Mouse (Mus musculus) layer of hippocampus, adult 9-10 months (tissue): ENCODE results near the gene Pigp.

Experiments
- DNase-seq: peaks from one replicate; pipeline ENCODE4 v3.0.0; 2022; ENCODE audit warnings: low spot score

Gene Pigp

DNA sequence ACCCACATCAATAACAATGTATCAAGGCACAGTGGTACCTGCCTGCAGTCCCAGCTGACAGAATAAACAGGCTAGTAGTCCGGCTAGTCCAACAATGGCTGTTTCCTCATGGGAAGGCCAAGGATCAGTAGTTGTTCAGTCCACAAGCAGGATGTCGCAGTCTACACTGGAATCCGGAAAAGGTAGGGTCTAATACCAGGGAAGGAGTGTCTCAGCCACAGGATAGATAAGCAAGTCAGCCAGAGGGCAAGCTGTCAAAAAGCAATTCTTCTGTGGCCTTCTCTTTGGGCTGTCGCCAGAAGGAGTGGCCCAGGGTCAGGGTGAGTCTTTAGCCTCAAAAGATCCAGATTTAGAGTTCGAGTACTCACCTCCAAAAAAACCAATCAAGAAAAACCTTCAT, 53.9 kb downstream of the Pigp start:
- DNase-seq, result no peak

- no peak for DNase-seq
Observed at GRCm38 (mm10) chr16:94315215-94315614, 56.4 kb downstream of the Pigp start.

DNA sequence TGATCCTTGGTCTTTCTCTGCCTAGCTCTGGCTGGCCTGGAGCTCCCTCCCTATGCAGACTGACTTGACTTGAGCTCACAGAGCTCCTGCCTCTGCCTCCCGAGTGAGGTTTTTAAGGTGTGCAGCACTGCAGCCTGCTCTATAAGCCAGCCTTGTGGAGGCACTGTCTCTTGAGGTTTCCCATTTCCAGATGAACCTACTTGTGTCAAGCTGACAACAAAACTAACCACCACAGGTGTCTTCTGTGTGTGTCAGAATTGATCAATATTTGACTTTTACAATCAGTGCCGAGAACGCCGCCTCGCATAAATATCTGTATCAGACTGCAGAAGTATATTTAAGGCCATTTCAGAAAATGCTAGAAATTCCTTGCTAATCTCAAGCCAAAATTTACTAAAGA, 57.0 kb downstream of the Pigp start:
- DNase-seq, result no peak

DNA sequence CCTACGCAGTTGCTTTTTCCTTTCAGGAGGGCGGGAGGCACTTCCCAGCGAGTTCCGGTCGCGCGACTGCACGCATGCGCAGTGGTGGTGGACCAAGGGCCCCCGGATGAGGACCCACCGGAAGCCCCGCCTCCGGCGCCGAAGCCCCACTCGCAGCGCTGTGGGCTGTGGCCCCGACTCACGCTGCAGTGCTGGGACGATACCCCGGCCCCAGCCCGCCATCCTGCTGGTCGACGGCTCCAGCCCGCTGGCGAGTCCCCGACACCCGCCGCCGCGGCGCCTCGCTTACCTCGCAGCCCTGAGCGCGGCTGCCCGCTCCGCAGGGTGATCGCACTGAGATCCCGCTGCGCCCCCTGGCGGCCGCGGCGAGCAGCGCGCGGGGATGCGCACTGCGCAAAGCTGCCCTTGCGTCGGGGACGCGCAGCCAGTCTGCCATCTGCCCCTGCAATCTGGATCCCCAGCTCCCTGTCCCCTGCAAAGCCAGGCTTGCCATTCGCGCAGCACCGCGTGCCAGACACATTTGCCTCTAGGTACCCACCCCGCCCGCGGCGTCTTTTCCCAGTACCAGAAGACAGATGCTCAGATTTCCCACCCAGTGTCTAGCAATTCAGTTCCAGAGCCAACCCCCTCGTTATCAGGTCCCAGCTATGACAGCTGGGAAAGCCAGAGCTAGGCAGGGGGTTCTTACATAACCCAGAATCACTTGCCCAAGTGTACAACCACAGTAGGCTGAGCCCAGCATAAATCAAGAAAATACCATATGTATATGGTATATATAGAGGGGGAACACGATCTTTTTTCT, 58.2 kb downstream of the Pigp start, which contains the start of gene Hlcs:
TSS of gene Hlcs (minus strand) at position 343 of the 802 bp plus-strand sequence.
- peak; percentile 95 for DNase-seq

- peak; percentile 69 for DNase-seq
Observed at GRCm38 (mm10) chr16:94312663-94313228, 58.9 kb downstream of the Pigp start.

GRCm38 (mm10) chr16:94311931-94312330, 59.7 kb downstream of the Pigp start:
- DNase-seq, result no peak

DNA sequence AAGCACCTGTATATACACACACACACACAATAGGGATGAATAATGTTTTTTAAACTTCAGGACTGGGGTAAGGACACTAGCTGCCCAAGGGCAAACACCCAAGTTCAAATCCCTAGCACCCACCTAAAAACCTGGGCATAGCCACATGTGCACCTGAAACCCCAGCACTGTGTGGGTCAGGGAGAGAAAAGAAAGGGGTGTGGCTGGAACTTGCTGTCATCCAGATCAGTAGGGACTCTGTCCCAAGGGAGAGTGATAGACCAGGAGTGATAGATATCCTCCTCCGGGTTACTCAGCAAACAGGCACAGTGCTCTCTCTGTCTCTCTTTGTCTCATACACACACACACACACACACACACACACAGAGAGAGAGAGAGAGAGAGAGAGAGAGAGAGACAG, 60.2 kb downstream of the Pigp start:
- DNase-seq, result no peak

DNA sequence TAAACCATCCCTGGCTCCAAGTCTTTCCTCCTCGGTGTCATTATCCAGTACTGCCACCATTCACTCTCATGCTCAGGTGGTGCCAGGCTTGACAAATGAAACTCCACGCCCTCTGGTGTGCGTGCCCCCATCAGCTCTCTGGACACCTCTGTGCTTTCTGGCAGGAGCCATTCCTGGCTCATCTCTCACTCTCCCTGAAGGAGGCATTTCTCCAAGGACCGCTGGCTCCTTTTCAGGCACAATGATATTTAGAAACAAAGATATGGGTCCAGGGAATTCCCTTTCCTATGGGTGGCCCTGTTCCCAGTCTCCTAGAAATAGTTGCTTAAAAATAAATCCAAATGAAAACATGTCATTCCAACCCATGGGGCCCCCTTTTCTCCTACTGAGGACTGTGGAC, 62.6 kb downstream of the Pigp start:
- no peak for DNase-seq
